Mouse (Mus musculus): ENCODE measurements around the gene Lurap1l. TPM values are rescaled to one million over a fixed set of nuclear protein-coding genes. Genes with fewer than 3 reads are reported as not detected.

The Lurap1l gene
- 3.8 and 3.9 TPM in 2 replicates for polyA plus RNA-seq (2014; fragmentation: Nextera tagmentation; extraction: Ambion mirVana)

- ATAC-seq (replicated peaks; ENCODE audit: low FRiP score) (0 out of 2 replicates have a peak, but pooled peaks have one; percentile 33), DNase-seq (ENCODE audit: low spot score) (peak; percentile 39)
- H3K36me3 ChIP-seq (ENCODE audit: control insufficient read depth, insufficient read depth, low read length) = no peaks in the 10 kb centered on the region
- under 1% methylated on average over 10 of the region's 10 CpGs for WGBS
- 0 out of 2 replicates have a peak, but pooled peaks cover 3% of the 10 kb centered on the region for H3K4me1 ChIP-seq (replicated peaks; ENCODE audit: control insufficient read depth, insufficient read depth, low read length)
- H3K27ac ChIP-seq (ENCODE audit: low read depth, low read length) = peak within 1 kb of the TSS; percentile 43; the same call in 1 of the 2 replicates
- peak within 1 kb of the TSS; percentile 79 for H3K4me2 ChIP-seq
- peak within 1 kb of the TSS; percentile 60 for H3K4me3 ChIP-seq (ENCODE audit: low read depth, low read length)
- no peaks in the 10 kb centered on the region for H3K9me3 ChIP-seq (ENCODE audit: control insufficient read depth, low read length)
- H3K27me3 ChIP-seq (replicated peaks; ENCODE audit: control insufficient read depth, insufficient read depth, low read length) = no peaks in the 10 kb centered on the region
- H3K9ac ChIP-seq (ENCODE audit: low read depth, low read length) = peak within 1 kb of the TSS; percentile 62
These were observed at the start of gene Lurap1l for GRCm38 (mm10) chr4:80910481-80910870. Gene Lurap1l (plus strand): TSS chr4:80910646.

GRCm38 (mm10) chr4:80862962-80863361 lies 47.5 kb upstream of the Lurap1l start:
- Histone ChIP-seq H3K4me1 (replicated peaks; ENCODE audit: control insufficient read depth, insufficient read depth, low read length) (no peaks in the 10 kb centered on the region), H3K9me3 (ENCODE audit: control insufficient read depth, low read length) (no peaks in the 10 kb centered on the region), H3K36me3 (ENCODE audit: control insufficient read depth, insufficient read depth, low read length) (no peaks in the 10 kb centered on the region), H3K4me3 (ENCODE audit: low read depth, low read length) (no peak overlapping the region), H3K27me3 (replicated peaks; ENCODE audit: control insufficient read depth, insufficient read depth, low read length) (no peaks in the 10 kb centered on the region), H3K4me2 (no peak overlapping the region), H3K27ac (ENCODE audit: low read depth, low read length) (no peak overlapping the region), H3K9ac (ENCODE audit: low read depth, low read length) (no peak overlapping the region)
- 86% methylated on average over 9 of the region's 9 CpGs for WGBS
- ATAC-seq (replicated peaks; ENCODE audit: low FRiP score) = no peak
- no peak for DNase-seq (ENCODE audit: low spot score)

- H3K27me3 ChIP-seq (replicated peaks; ENCODE audit: control insufficient read depth, insufficient read depth, low read length) = no peaks in the 10 kb centered on the region
- H3K36me3 ChIP-seq (ENCODE audit: control insufficient read depth, insufficient read depth, low read length) = no peaks in the 10 kb centered on the region
- no peak overlapping the region for H3K4me3 ChIP-seq (ENCODE audit: low read depth, low read length)
- no peak overlapping the region for H3K4me2 ChIP-seq
- no peak overlapping the region for H3K9ac ChIP-seq (ENCODE audit: low read depth, low read length)
- WGBS = 58% methylated on average over 7 of the region's 7 CpGs
- DNase-seq (ENCODE audit: low spot score) (no peak), ATAC-seq (replicated peaks; ENCODE audit: low FRiP score) (no peak)
- H3K9me3 ChIP-seq (ENCODE audit: control insufficient read depth, low read length) = no peaks in the 10 kb centered on the region
- no peaks in the 10 kb centered on the region for H3K4me1 ChIP-seq (replicated peaks; ENCODE audit: control insufficient read depth, insufficient read depth, low read length)
- no peak overlapping the region for H3K27ac ChIP-seq (ENCODE audit: low read depth, low read length)
These were observed 46.5 kb upstream of the Lurap1l start for GRCm38 (mm10) chr4:80863906-80864305.

GRCm38 (mm10) chr4:80864511-80864922 lies 45.9 kb upstream of the Lurap1l start:
- DNase-seq (ENCODE audit: low spot score) (peak; percentile 41), ATAC-seq (replicated peaks; ENCODE audit: low FRiP score) (peak; percentile 49)
- WGBS = 4% methylated on average over 17 of the region's 17 CpGs
- Histone ChIP-seq H3K27ac (ENCODE audit: low read depth, low read length) (no peak overlapping the region), H3K36me3 (ENCODE audit: control insufficient read depth, insufficient read depth, low read length) (no peaks in the 10 kb centered on the region), H3K9ac (ENCODE audit: low read depth, low read length) (0 out of 2 replicates have a peak overlapping the region, but pooled peaks have one; percentile 30), H3K4me3 (ENCODE audit: low read depth, low read length) (peak overlapping the region; percentile 28), H3K4me1 (replicated peaks; ENCODE audit: control insufficient read depth, insufficient read depth, low read length) (no peaks in the 10 kb centered on the region), H3K4me2 (peak overlapping the region; percentile 63), H3K27me3 (replicated peaks; ENCODE audit: control insufficient read depth, insufficient read depth, low read length) (no peaks in the 10 kb centered on the region), H3K9me3 (ENCODE audit: control insufficient read depth, low read length) (no peaks in the 10 kb centered on the region)

GRCm38 (mm10) chr4:80866065-80866464 lies 44.4 kb upstream of the Lurap1l start:
- H3K27me3 ChIP-seq (replicated peaks; ENCODE audit: control insufficient read depth, insufficient read depth, low read length) = no peaks in the 10 kb centered on the region
- H3K4me1 ChIP-seq (replicated peaks; ENCODE audit: control insufficient read depth, insufficient read depth, low read length) = no peaks in the 10 kb centered on the region
- WGBS = 28% methylated on average over 5 of the region's 5 CpGs
- H3K36me3 ChIP-seq (ENCODE audit: control insufficient read depth, insufficient read depth, low read length) = no peaks in the 10 kb centered on the region
- no peak overlapping the region for H3K9ac ChIP-seq (ENCODE audit: low read depth, low read length)
- H3K4me2 ChIP-seq = no peak overlapping the region
- ATAC-seq (replicated peaks; ENCODE audit: low FRiP score) (no peak), DNase-seq (ENCODE audit: low spot score) (no peak)
- H3K4me3 ChIP-seq (ENCODE audit: low read depth, low read length) = no peak overlapping the region
- H3K9me3 ChIP-seq (ENCODE audit: control insufficient read depth, low read length) = no peaks in the 10 kb centered on the region
- no peak overlapping the region for H3K27ac ChIP-seq (ENCODE audit: low read depth, low read length)

- Histone ChIP-seq H3K4me2 (no peak overlapping the region), H3K9me3 (ENCODE audit: control insufficient read depth, low read length) (no peaks in the 10 kb centered on the region), H3K4me3 (ENCODE audit: low read depth, low read length) (no peak overlapping the region), H3K27me3 (replicated peaks; ENCODE audit: control insufficient read depth, insufficient read depth, low read length) (no peaks in the 10 kb centered on the region), H3K27ac (ENCODE audit: low read depth, low read length) (no peak overlapping the region), H3K4me1 (replicated peaks; ENCODE audit: control insufficient read depth, insufficient read depth, low read length) (no peaks in the 10 kb centered on the region; the same call in 1 of the 2 replicates), H3K36me3 (ENCODE audit: control insufficient read depth, insufficient read depth, low read length) (no peaks in the 10 kb centered on the region), H3K9ac (ENCODE audit: low read depth, low read length) (no peak overlapping the region)
- WGBS = 53% methylated on average over 2 of the region's 2 CpGs
- ATAC-seq (replicated peaks; ENCODE audit: low FRiP score) (no peak), DNase-seq (ENCODE audit: low spot score) (no peak)
These were observed 40.8 kb upstream of the Lurap1l start for GRCm38 (mm10) chr4:80869598-80869997.

GRCm38 (mm10) chr4:80872847-80873644 lies 37.4 kb upstream of the Lurap1l start:
- H3K27me3 ChIP-seq (replicated peaks; ENCODE audit: control insufficient read depth, insufficient read depth, low read length) = no peaks in the 10 kb centered on the region
- H3K36me3 ChIP-seq (ENCODE audit: control insufficient read depth, insufficient read depth, low read length) = no peaks in the 10 kb centered on the region

GRCm38 (mm10) chr4:80874121-80874859 lies 36.2 kb upstream of the Lurap1l start:
- WGBS = 51% methylated on average over 5 of the region's 5 CpGs
- Histone ChIP-seq H3K36me3 (ENCODE audit: control insufficient read depth, insufficient read depth, low read length) (no peaks in the 10 kb centered on the region), H3K4me2 (no peak overlapping the region), H3K4me1 (replicated peaks; ENCODE audit: control insufficient read depth, insufficient read depth, low read length) (no peaks in the 10 kb centered on the region; the same call in 1 of the 2 replicates), H3K9ac (ENCODE audit: low read depth, low read length) (no peak overlapping the region), H3K4me3 (ENCODE audit: low read depth, low read length) (no peak overlapping the region), H3K27me3 (replicated peaks; ENCODE audit: control insufficient read depth, insufficient read depth, low read length) (no peaks in the 10 kb centered on the region), H3K27ac (ENCODE audit: low read depth, low read length) (no peak overlapping the region), H3K9me3 (ENCODE audit: control insufficient read depth, low read length) (no peaks in the 10 kb centered on the region)
- no peak for DNase-seq (ENCODE audit: low spot score)
- peak; percentile 70 for ATAC-seq (replicated peaks; ENCODE audit: low FRiP score)

More at GRCm38 (mm10) chr4:80872847-80873644, 37.4 kb upstream of the Lurap1l start:
- no peaks in the 10 kb centered on the region for H3K9me3 ChIP-seq (ENCODE audit: control insufficient read depth, low read length)
- ATAC-seq (replicated peaks; ENCODE audit: low FRiP score) (peak; percentile 45; the same call in 1 of the 2 replicates), DNase-seq (ENCODE audit: low spot score) (no peak)
- no peaks in the 10 kb centered on the region; the same call in 1 of the 2 replicates for H3K4me1 ChIP-seq (replicated peaks; ENCODE audit: control insufficient read depth, insufficient read depth, low read length)
- H3K4me3 ChIP-seq (ENCODE audit: low read depth, low read length) = no peak overlapping the region
- no peak overlapping the region for H3K27ac ChIP-seq (ENCODE audit: low read depth, low read length)
- 37% methylated on average over 6 of the region's 6 CpGs for WGBS
- no peak overlapping the region for H3K9ac ChIP-seq (ENCODE audit: low read depth, low read length)
- H3K4me2 ChIP-seq = no peak overlapping the region

All from liver, embryonic 11.5 days (tissue).